Mouse (Mus musculus): ENCODE data around the gene Ddx25. TPM values are rescaled to one million over a fixed set of nuclear protein-coding genes. Genes with fewer than 3 reads are reported as not detected.

The Ddx25 gene
- polyA plus RNA-seq, 1 experiment = 0.26 TPM

DNA sequence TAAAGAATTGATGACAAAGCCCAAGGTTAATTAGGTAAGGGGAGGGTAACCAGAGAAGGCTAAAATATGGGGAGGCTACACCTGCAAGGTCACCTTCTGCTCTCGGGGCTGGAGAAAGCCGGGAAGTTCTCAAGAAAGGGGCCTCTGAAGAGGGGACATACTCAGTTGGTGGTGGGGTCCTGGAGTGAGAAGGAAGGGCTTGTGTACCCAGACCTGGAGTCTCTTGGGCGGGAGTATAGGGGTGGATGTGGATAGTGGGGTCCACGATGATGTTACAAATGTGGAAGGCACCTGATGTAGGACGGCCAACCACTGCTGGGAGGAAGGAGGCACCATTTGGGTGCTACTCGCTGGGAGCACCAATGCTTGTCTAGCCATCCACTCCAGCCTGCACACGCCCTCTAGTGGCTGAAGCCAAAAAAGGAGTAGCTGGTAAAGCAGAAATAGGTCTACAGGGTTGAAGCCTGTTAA is 34.4 kb downstream of the Ddx25 start:
- TF ChIP-seq CTCF (IDR thresholded peaks at IDR 0.05; ENCODE audit: borderline replicate concordance, insufficient read depth, low read length) (peak; percentile 93), POLR2A (IDR thresholded peaks at IDR 0.05; ENCODE audit: low read depth, low read length) (no peak)
- no peaks in the 10 kb centered on the region for H3K4me1 ChIP-seq (ENCODE audit: control insufficient read depth, insufficient read depth, low read length)
- H3K27ac ChIP-seq (ENCODE audit: insufficient read depth, low read length) = peak overlapping the region; percentile 16; the same call in 1 of the 2 replicates
- H3K4me3 ChIP-seq (ENCODE audit: insufficient read depth, low read length) = no peak overlapping the region

DNA sequence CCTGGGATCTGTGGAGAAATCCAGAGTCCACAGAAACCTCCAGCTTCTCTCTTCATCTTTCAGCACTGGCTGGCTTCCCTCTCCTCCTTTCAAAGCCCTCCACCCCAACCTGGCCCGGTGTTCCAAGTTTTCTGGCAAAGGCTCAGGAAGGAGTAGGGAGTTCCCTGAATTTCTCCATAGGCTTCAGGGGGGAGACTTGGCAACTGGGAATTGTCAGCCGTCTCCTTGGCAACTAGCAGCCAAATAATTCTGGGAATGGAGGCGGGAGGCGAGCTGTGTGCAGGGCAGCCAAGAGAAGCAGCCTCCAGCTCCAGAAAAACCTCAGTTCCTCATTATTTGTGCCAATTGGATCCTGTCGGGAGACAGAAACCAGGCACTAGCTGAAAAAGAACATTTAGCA is 34.8 kb downstream of the Ddx25 start:
- no peak overlapping the region for H3K4me3 ChIP-seq (ENCODE audit: insufficient read depth, low read length)
- H3K27ac ChIP-seq (ENCODE audit: insufficient read depth, low read length) = peak overlapping the region; percentile 30; the same call in 1 of the 2 replicates
- no peaks in the 10 kb centered on the region for H3K4me1 ChIP-seq (ENCODE audit: control insufficient read depth, insufficient read depth, low read length)
- TF ChIP-seq POLR2A (IDR thresholded peaks at IDR 0.05; ENCODE audit: low read depth, low read length) (no peak), CTCF (IDR thresholded peaks at IDR 0.05; ENCODE audit: borderline replicate concordance, insufficient read depth, low read length) (no peak)

- Histone ChIP-seq H3K4me1 (ENCODE audit: control insufficient read depth, insufficient read depth, low read length) (no peaks in the 10 kb centered on the region), H3K4me3 (ENCODE audit: insufficient read depth, low read length) (no peak overlapping the region), H3K27ac (ENCODE audit: insufficient read depth, low read length) (peak overlapping the region; percentile 30; the same call in 1 of the 2 replicates)
- no peak for TF ChIP-seq CTCF (IDR thresholded peaks at IDR 0.05; ENCODE audit: borderline replicate concordance, insufficient read depth, low read length)
- no peak for TF ChIP-seq POLR2A (IDR thresholded peaks at IDR 0.05; ENCODE audit: low read depth, low read length)
These were observed 35.4 kb downstream of the Ddx25 start for GRCm38 (mm10) chr9:35522821-35523515.

GRCm38 (mm10) chr9:35522241-35522640 is 36.1 kb downstream of the Ddx25 start:
- TF ChIP-seq CTCF (IDR thresholded peaks at IDR 0.05; ENCODE audit: borderline replicate concordance, insufficient read depth, low read length) = no peak
- no peak for TF ChIP-seq POLR2A (IDR thresholded peaks at IDR 0.05; ENCODE audit: low read depth, low read length)

GRCm38 (mm10) chr9:35520631-35521348 is 37.5 kb downstream of the Ddx25 start:
- H3K4me1 ChIP-seq (ENCODE audit: control insufficient read depth, insufficient read depth, low read length) = no peaks in the 10 kb centered on the region
- no peak overlapping the region for H3K27ac ChIP-seq (ENCODE audit: insufficient read depth, low read length)
- H3K4me3 ChIP-seq (ENCODE audit: insufficient read depth, low read length) = no peak overlapping the region
- TF ChIP-seq POLR2A (IDR thresholded peaks at IDR 0.05; ENCODE audit: low read depth, low read length) (no peak), CTCF (IDR thresholded peaks at IDR 0.05; ENCODE audit: borderline replicate concordance, insufficient read depth, low read length) (no peak)

More at GRCm38 (mm10) chr9:35522241-35522640, 36.1 kb downstream of the Ddx25 start:
- H3K4me1 ChIP-seq (ENCODE audit: control insufficient read depth, insufficient read depth, low read length) = no peaks in the 10 kb centered on the region
- H3K4me3 ChIP-seq (ENCODE audit: insufficient read depth, low read length) = no peak overlapping the region
- no peak overlapping the region for H3K27ac ChIP-seq (ENCODE audit: insufficient read depth, low read length)

- Histone ChIP-seq H3K4me1 (ENCODE audit: control insufficient read depth, insufficient read depth, low read length) (no peaks in the 10 kb centered on the region), H3K4me3 (ENCODE audit: insufficient read depth, low read length) (no peak within 1 kb of the TSS), H3K27ac (ENCODE audit: insufficient read depth, low read length) (no peak within 1 kb of the TSS)
- TF ChIP-seq POLR2A (IDR thresholded peaks at IDR 0.05; ENCODE audit: low read depth, low read length) (no peak), CTCF (IDR thresholded peaks at IDR 0.05; ENCODE audit: borderline replicate concordance, insufficient read depth, low read length) (no peak)
These were observed 40.2 kb downstream of the Ddx25 start, which contains the start of gene Gm1113 for GRCm38 (mm10) chr9:35518169-35518568. Gm1113 (minus strand) TSS chr9:35518269.

DNA sequence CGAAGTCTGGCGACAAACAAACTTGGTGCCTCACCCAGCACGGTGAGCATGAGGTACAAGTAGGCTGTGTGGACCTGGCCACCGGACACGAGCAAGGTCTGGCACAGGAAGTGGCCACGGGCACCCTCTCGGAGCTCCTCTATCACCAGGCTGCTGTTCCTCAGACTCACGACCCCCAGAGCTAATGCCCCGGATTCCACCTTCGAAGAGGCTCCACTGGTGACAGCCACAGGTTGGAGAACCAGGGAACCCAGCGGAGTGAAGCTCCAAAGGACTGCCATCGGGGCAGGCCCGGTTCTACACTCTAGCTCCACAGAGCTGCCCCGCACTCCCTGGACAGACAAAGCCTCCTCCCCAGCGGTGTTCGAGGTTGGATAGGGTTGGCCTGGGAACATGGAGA is 41.6 kb downstream of the Ddx25 start:
- Histone ChIP-seq H3K4me3 (ENCODE audit: insufficient read depth, low read length) (no peak overlapping the region), H3K4me1 (ENCODE audit: control insufficient read depth, insufficient read depth, low read length) (no peaks in the 10 kb centered on the region), H3K27ac (ENCODE audit: insufficient read depth, low read length) (no peak overlapping the region)
- TF ChIP-seq POLR2A (IDR thresholded peaks at IDR 0.05; ENCODE audit: low read depth, low read length) = no peak

DNA sequence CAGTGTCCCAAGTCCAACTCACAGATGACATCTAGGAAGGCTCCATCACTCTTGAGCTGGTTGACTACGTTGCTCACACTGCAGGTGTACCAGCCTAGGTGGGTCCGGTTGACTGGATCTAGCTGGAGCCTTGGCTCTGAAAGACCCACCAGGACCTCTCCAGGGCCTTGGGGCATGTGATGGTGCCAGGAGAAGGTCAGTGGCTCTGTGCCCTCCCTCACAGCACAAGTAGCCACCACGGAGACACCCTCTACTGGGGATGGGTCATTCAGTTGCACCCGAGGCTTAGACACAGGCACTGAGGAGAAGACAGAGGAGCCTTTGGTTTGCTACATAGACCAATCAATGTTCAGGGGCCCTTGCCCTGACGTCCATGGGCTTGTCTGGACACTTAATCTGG is 42.1 kb downstream of the Ddx25 start:
- no peak overlapping the region for H3K27ac ChIP-seq (ENCODE audit: insufficient read depth, low read length)
- TF ChIP-seq POLR2A (IDR thresholded peaks at IDR 0.05; ENCODE audit: low read depth, low read length) (no peak), CTCF (IDR thresholded peaks at IDR 0.05; ENCODE audit: borderline replicate concordance, insufficient read depth, low read length) (no peak)
- H3K4me3 ChIP-seq (ENCODE audit: insufficient read depth, low read length) = no peak overlapping the region
- no peaks in the 10 kb centered on the region for H3K4me1 ChIP-seq (ENCODE audit: control insufficient read depth, insufficient read depth, low read length)

GRCm38 (mm10) chr9:35513900-35514299 is 44.4 kb downstream of the Ddx25 start:
- Histone ChIP-seq H3K4me1 (ENCODE audit: control insufficient read depth, insufficient read depth, low read length) (no peaks in the 10 kb centered on the region), H3K4me3 (ENCODE audit: insufficient read depth, low read length) (no peak overlapping the region)
- TF ChIP-seq POLR2A (IDR thresholded peaks at IDR 0.05; ENCODE audit: low read depth, low read length) = no peak
- no peak for TF ChIP-seq CTCF (IDR thresholded peaks at IDR 0.05; ENCODE audit: borderline replicate concordance, insufficient read depth, low read length)

DNA sequence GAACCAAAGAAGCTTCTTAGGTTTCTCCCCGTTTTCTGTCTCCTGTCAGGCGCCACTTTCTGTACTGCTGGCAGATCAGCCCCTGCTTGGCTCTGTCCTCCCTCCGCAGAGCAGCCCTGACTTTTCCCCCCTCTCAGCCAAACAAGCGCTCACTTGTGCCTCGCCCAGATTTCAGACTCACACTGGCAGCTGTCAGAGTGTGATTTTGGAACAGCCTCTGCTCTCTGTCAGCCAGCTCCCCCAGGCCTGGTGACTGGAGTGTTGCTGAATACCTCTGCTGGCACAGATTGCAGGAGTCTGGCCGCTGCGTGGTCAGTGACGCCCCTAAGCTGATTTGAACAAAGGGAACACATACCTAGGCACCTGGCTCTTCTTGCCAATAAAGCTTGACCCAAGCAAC is 50.1 kb downstream of the Ddx25 start:
- TF ChIP-seq POLR2A (IDR thresholded peaks at IDR 0.05; ENCODE audit: low read depth, low read length) (no peak), CTCF (IDR thresholded peaks at IDR 0.05; ENCODE audit: borderline replicate concordance, insufficient read depth, low read length) (no peak)
- no peaks in the 10 kb centered on the region for H3K4me1 ChIP-seq (ENCODE audit: control insufficient read depth, insufficient read depth, low read length)
- no peak overlapping the region for H3K27ac ChIP-seq (ENCODE audit: insufficient read depth, low read length)

More at GRCm38 (mm10) chr9:35513900-35514299, 44.4 kb downstream of the Ddx25 start:
- no peak overlapping the region for H3K27ac ChIP-seq (ENCODE audit: insufficient read depth, low read length)

More for the DNA sequence above, 50.1 kb downstream of the Ddx25 start:
- no peak overlapping the region for H3K4me3 ChIP-seq (ENCODE audit: insufficient read depth, low read length)
